8 mouse cellular contexts compared by ENCODE assay signal in genomic region chrX:97376321-97377064, GRCm38 (mm10). TPM values are rescaled to one million over a fixed set of nuclear protein-coding genes. Genes with fewer than 3 reads are reported as not detected.
DNase-seq lines count a peak whose midpoint lies in the region; ATAC-seq and TF ChIP-seq lines count a peak whose summit lies in the region.

No protein-coding gene starts in this region.

- no peak overlapping the region for H3K27ac ChIP-seq in embryonic facial prominence, embryonic 11.5 days (replicated peaks; ENCODE audit: low read depth, low read length)
- H3K27ac ChIP-seq in kidney, adult 2 months (ENCODE audit: insufficient read depth, low read depth, low read length), result no peak overlapping the region
- H3K27ac ChIP-seq in lung, embryonic 16.5 days (ENCODE audit: low read length), result peak overlapping the region; percentile 27; the same call in 1 of the 2 replicates

- WGBS in embryonic facial prominence, embryonic 11.5 days, result 25% methylated on average over 15 of the region's 15 CpGs
- 2% methylated on average over 15 of the region's 15 CpGs for WGBS in kidney, adult 2 months
- WGBS in lung, embryonic 16.5 days, result 26% methylated on average over 15 of the region's 15 CpGs

- no peaks in the 10 kb centered on the region for H3K36me3 ChIP-seq in embryonic facial prominence, embryonic 11.5 days (replicated peaks; ENCODE audit: control insufficient read depth, insufficient read depth, low read depth, low read length)
- no peaks in the 10 kb centered on the region for H3K36me3 ChIP-seq in kidney, adult 2 months (ENCODE audit: control insufficient read depth, insufficient read depth, low read length)
- H3K36me3 ChIP-seq in lung, embryonic 16.5 days (ENCODE audit: control insufficient read depth, insufficient read depth, low read length), result no peaks in the 10 kb centered on the region

- H3K27me3 ChIP-seq in embryonic facial prominence, embryonic 11.5 days (ENCODE audit: control insufficient read depth, insufficient read depth, low read length), result no peaks in the 10 kb centered on the region
- no peaks in the 10 kb centered on the region for H3K27me3 ChIP-seq in kidney, adult 2 months (replicated peaks; ENCODE audit: control insufficient read depth, insufficient read depth, low read length)
- no peaks in the 10 kb centered on the region for H3K27me3 ChIP-seq in lung, embryonic 16.5 days (ENCODE audit: control insufficient read depth, insufficient read depth, low read depth, low read length)

- H3K4me2 ChIP-seq in embryonic facial prominence, embryonic 11.5 days (ENCODE audit: low read depth, low read length), result peak overlapping the region; percentile 16
- peak overlapping the region; percentile 46 for H3K4me2 ChIP-seq in lung, embryonic 16.5 days (ENCODE audit: low read depth, low read length)

- no peak overlapping the region for H3K9ac ChIP-seq in embryonic facial prominence, embryonic 11.5 days (replicated peaks; ENCODE audit: low read length)
- H3K9ac ChIP-seq in lung, embryonic 16.5 days (ENCODE audit: low read length), result no peak overlapping the region

- H3K4me3 ChIP-seq in embryonic facial prominence, embryonic 11.5 days (ENCODE audit: low read depth, low read length), result no peak overlapping the region
- peak overlapping the region; percentile 8; the same call in 1 of the 2 replicates for H3K4me3 ChIP-seq in kidney, adult 2 months (ENCODE audit: insufficient read depth, low read depth, low read length)
- H3K4me3 ChIP-seq in lung, embryonic 16.5 days (ENCODE audit: low read length), result peak overlapping the region; percentile 16; the same call in 1 of the 2 replicates

- no peaks in the 10 kb centered on the region for H3K4me1 ChIP-seq in embryonic facial prominence, embryonic 11.5 days (ENCODE audit: control insufficient read depth, insufficient read depth, low read length)
- H3K4me1 ChIP-seq in kidney, adult 2 months (ENCODE audit: control insufficient read depth, insufficient read depth, low read length), result no peaks in the 10 kb centered on the region
- H3K4me1 ChIP-seq in lung, embryonic 16.5 days (replicated peaks; ENCODE audit: control insufficient read depth, insufficient read depth, low read length), result no peaks in the 10 kb centered on the region

- no peaks in the 10 kb centered on the region for H3K9me3 ChIP-seq in embryonic facial prominence, embryonic 11.5 days (replicated peaks; ENCODE audit: control insufficient read depth, low read length)
- H3K9me3 ChIP-seq in lung, embryonic 16.5 days (ENCODE audit: control insufficient read depth, low read length), result no peaks in the 10 kb centered on the region

- ATAC-seq in frontal cortex, adult (ENCODE audit: low TSS enrichment), result peak; percentile 50
- peak; percentile 89 for ATAC-seq in embryonic facial prominence, embryonic 11.5 days (replicated peaks; ENCODE audit: insufficient number of reproducible peaks, low FRiP score, low TSS enrichment, low read depth)
- ATAC-seq in lung, embryonic 16.5 days (ENCODE audit: low read depth), result peak; percentile 93

- TF ChIP-seq CTCF in kidney, adult 2 months (conservative IDR thresholded peaks at IDR 0.05; ENCODE audit: insufficient read depth, insufficient read length, low read depth, low read length), result no peak

- no peak for TF ChIP-seq POLR2A in kidney, adult 2 months (IDR thresholded peaks at IDR 0.05; ENCODE audit: low read depth, low read length)

- DNase-seq in frontal cortex, postnatal 14 days (ENCODE audit: low spot score in 2 of 2), result no peak
- DNase-seq in embryonic facial prominence, embryonic 11.5 days (ENCODE audit: low spot score), result peak; percentile 25
- peak; percentile 87 for DNase-seq in heart, adult 8-10 months (ENCODE audit: low spot score)
- DNase-seq in kidney, adult 2 months, result peak; percentile 10
- DNase-seq in retina, postnatal 1 day, result peak; percentile 44
- no peak for DNase-seq in thymus, postnatal 4 days

RNA-seq across cellular contexts. Expression of gene Eda2r, which starts 0.5 kb away (rescaled TPM):
- 0.68 and 1.00 TPM in 2 replicates for polyA plus RNA-seq in embryonic facial prominence, embryonic 11.5 days (2014; fragmentation: Nextera tagmentation; extraction: Ambion mirVana)
- total RNA-seq in heart, adult 8-10 months (2022), result 1 to 10 TPM; 1.7 to 3.6 (median 3.0) TPM
- polyA plus RNA-seq in kidney, adult 2 months (2012; rRNA removed), result 0.23 and 0.30 TPM in 2 replicates
- 1.1 and 1.3 TPM in 2 replicates for polyA plus RNA-seq in lung, embryonic 16.5 days (2015; fragmentation: Nextera tagmentation; extraction: Ambion mirVana)

Comparison
In these comparisons a context has a peak if more than half of its experiments do, and no peak if none do; other contexts are left out.
1. DNase-seq: peak in embryonic facial prominence, embryonic 11.5 days (single experiment), heart, adult 8-10 months (single experiment), kidney, adult 2 months (single experiment) and retina, postnatal 1 day (single experiment); none in frontal cortex, postnatal 14 days (0 of 2) and thymus, postnatal 4 days (single experiment).
2. Peak in every context shown above with its lines, with median percentiles within 50 percentile points of each other: ATAC-seq.